Mouse (Mus musculus) heart, postnatal 0 days (tissue): Measurements from ENCODE around the gene Dync1h1. TPM values are rescaled to one million over a fixed set of nuclear protein-coding genes. Genes with fewer than 3 reads are reported as not detected.

Experiments
- ATAC-seq: fragments of 200-750 bp; cut with Nextera tagmentation; 2 replicates; pipeline ENCODE4 v1.8.0; 2017; ENCODE audit warnings: low read depth, moderate number of reproducible peaks, moderate library complexity; ENCODE audit not compliant: insufficient read depth
- DNase-seq: peaks from one replicate; pipeline ENCODE4 v3.0.0-alpha.2; 2016; ENCODE audit warnings: low spot score
- H3K27ac ChIP-seq: fragments of 300-500 bp; sonication (generic); 2 replicates; pipeline ENCODE4 v1.5.1; 2014; ENCODE audit warnings: low read depth, mild to moderate bottlenecking
- H3K27me3 ChIP-seq: fragments of 300-500 bp; sonication (generic); 2 replicates; pipeline ENCODE4 v1.6.1; 2014; ENCODE audit warnings: low read length, mixed read lengths; ENCODE audit not compliant: control insufficient read depth, insufficient read depth
- H3K36me3 ChIP-seq: fragments of 300-500 bp; sonication (generic); replicated peaks from 2 replicates; pipeline ENCODE4 v1.6.1; 2014; ENCODE audit warnings: low read length, mixed read lengths; ENCODE audit not compliant: control insufficient read depth, insufficient read depth
- H3K4me1 ChIP-seq: fragments of 300-500 bp; sonication (generic); 2 replicates; pipeline ENCODE4 v1.6.1; 2014; ENCODE audit warnings: antibody characterized with exemption; ENCODE audit not compliant: control insufficient read depth, insufficient read depth
- H3K4me2 ChIP-seq: fragments of 300-500 bp; sonication (generic); 2 replicates; pipeline ENCODE4 v1.6.1; 2014; ENCODE audit warnings: low read depth, mild to moderate bottlenecking, low read length, moderate library complexity
- H3K4me3 ChIP-seq: fragments of 300-500 bp; sonication (generic); 2 replicates; pipeline ENCODE4 v1.5.1; 2014; ENCODE audit warnings: low read depth, low read length
- H3K9ac ChIP-seq: fragments of 300-500 bp; sonication (generic); replicated peaks from 2 replicates; pipeline ENCODE4 v1.6.1; 2014; ENCODE audit warnings: low read depth, low read length, mixed read lengths
- H3K9me3 ChIP-seq: fragments of 300-500 bp; sonication (generic); replicated peaks from 2 replicates; pipeline ENCODE4 v1.6.1; 2016; ENCODE audit warnings: low read length; ENCODE audit not compliant: control insufficient read depth
- CTCF ChIP-seq: IDR thresholded peaks from 2 replicates; pipeline ENCODE4 v1.5.1; 2016; ENCODE audit warnings: antibody characterized with exemption, control low read depth, low read depth
- EP300 ChIP-seq: IDR thresholded peaks from 2 replicates; pipeline ENCODE4 v1.6.1; 2016; ENCODE audit warnings: antibody characterized with exemption, low read depth
- WGBS: fragments of 180-500 bp; shearing (Covaris S2); extraction: QIAGEN DNeasy Blood & Tissue Kit; methylation state at CpG from one replicate; pipeline ENCODE4 v1.1.7; 2014; 5-methylcytosine and 5-hydroxymethylcytosine counted together
- polyA plus RNA-seq: library from polyadenylated mRNA; unstranded; fragments of >200 nt; fragmentation: Nextera tagmentation; extraction: Ambion mirVana; gene quantifications from 2 replicates; pipeline ENCODE4 v1.2.1, GENCODE M21; 2015
- total RNA-seq: library from RNA; depleted of rRNA; stranded (reverse); fragments of >200 nt; gene quantifications from 2 replicates; pipeline ENCODE4 v1.2.3, GENCODE M21; 2014; ENCODE audit warnings: low replicate concordance

Dync1h1 gene
- total and polyA plus RNA-seq, 2 experiments from 2014 or later, result 31.2 to 100 TPM

DNA sequence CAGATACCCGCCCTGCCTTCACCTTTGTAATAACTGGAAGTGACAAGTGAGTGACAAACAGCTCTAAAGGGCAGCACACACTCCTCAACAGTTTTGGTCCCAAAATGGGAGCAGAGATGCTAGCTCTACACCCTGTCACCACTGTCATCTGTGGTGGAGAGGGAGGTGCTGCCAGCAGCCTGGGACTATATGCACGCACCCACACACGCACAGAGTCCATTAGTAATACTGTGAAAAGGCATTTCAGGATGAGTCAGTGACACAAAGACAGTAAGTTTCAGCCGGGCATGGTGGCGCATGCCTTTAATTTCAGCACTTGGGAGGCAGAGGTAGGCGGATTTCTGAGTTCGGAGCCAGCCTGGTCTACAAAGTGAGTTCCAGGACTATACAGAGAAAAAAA lies 43.1 kb upstream of the Dync1h1 start:
- Histone ChIP-seq H3K27ac (no peak overlapping the region), H3K9ac (no peak overlapping the region), H3K36me3 (peaks cover 93% of the 10 kb centered on the region), H3K4me3 (no peak overlapping the region), H3K4me1 (no peaks in the 10 kb centered on the region), H3K4me2 (no peak overlapping the region), H3K27me3 (no peaks in the 10 kb centered on the region), H3K9me3 (0 out of 2 replicates have a peak, but pooled peaks cover 3% of the 10 kb centered on the region)
- TF ChIP-seq CTCF, result no peak
- no peak for TF ChIP-seq EP300
- DNase-seq, result no peak
- ATAC-seq, result no peak
- WGBS, result 96% methylated on average over 7 of the region's 7 CpGs

DNA sequence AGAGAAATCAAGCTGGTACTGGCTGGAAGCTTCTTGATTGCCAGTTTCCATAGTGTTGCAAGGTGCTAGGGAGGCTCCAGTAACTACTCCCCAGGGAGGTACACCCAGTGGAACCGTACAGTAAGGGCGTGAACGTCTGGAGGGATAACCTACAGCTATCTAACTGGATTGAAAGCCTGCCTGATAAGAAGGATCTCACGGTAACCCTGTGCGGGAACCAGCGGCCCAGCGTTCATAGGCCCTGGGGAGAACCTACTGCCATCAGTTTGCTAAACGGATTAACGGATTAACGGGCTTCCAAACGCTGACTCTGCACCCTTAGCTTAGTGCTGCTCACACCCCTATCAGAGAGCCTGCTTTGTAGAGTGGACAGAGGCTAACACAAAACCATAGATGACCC lies 37.9 kb upstream of the Dync1h1 start:
- H3K4me3 ChIP-seq, result no peak overlapping the region
- no peak overlapping the region for H3K27ac ChIP-seq
- no peak overlapping the region for H3K4me2 ChIP-seq
- H3K27me3 ChIP-seq, result no peaks in the 10 kb centered on the region
- ATAC-seq, result no peak
- H3K9me3 ChIP-seq, result 0 out of 2 replicates have a peak, but pooled peaks cover 3% of the 10 kb centered on the region
- TF ChIP-seq EP300 (no peak), CTCF (no peak)
- DNase-seq, result no peak
- 70% methylated on average over 11 of the region's 11 CpGs for WGBS
- no peak overlapping the region for H3K9ac ChIP-seq
- no peaks in the 10 kb centered on the region for H3K4me1 ChIP-seq
- H3K36me3 ChIP-seq, result peaks cover 90% of the 10 kb centered on the region

DNA sequence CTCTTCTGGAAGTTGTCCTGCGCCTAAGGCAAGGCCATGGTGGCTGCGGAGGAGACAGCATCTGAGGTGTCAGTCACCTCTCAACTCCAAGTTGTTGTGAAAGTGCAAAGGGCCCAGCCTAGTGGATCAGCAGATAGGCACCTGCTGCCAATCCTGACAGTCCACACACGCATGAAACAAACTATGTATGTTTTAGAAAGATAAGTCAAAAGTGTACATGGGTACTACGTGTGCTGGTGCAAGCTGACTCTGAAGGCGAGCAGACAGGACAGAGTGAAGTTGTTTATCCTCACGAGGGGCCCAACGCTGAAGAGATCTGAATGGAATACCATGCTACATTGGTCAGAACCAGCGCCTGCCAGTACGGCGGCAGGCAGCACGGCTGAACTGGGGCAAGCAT lies 36.4 kb upstream of the Dync1h1 start:
- no peak overlapping the region for H3K4me2 ChIP-seq
- H3K4me3 ChIP-seq, result no peak overlapping the region
- 90% methylated on average over 11 of the region's 11 CpGs for WGBS
- no peak for ATAC-seq
- no peak overlapping the region for H3K9ac ChIP-seq
- H3K9me3 ChIP-seq, result 0 out of 2 replicates have a peak, but pooled peaks cover 3% of the 10 kb centered on the region
- H3K27ac ChIP-seq, result no peak overlapping the region
- peaks cover 89% of the 10 kb centered on the region for H3K36me3 ChIP-seq
- H3K4me1 ChIP-seq, result no peaks in the 10 kb centered on the region
- no peak for DNase-seq
- no peak for TF ChIP-seq CTCF
- no peak for TF ChIP-seq EP300
- no peaks in the 10 kb centered on the region for H3K27me3 ChIP-seq

DNA sequence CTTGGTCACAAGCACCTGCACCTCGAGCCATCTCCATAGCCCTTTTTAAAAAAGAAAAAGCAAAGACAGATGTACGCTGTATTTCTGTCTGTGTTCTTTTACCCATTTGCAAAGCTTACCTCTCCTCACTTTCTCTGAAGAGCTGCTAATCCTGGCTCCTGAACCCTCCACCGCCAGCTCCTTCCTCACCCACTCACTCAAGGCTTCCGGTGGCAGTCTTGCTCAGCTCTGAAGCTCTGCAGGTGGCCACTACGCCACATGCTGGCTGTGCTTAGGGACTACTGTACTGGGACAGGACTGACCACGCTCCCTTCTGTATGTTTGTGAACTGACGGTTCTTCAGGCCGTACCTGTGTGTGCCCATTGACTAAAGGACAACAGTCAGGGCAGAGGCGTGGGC lies 34.9 kb upstream of the Dync1h1 start:
- no peak for TF ChIP-seq EP300
- no peak for TF ChIP-seq CTCF
- 86% methylated on average over 9 of the region's 9 CpGs for WGBS
- H3K4me3 ChIP-seq, result no peak overlapping the region
- H3K4me1 ChIP-seq, result no peaks in the 10 kb centered on the region
- DNase-seq (no peak), ATAC-seq (no peak)
- H3K27me3 ChIP-seq, result no peaks in the 10 kb centered on the region
- H3K9ac ChIP-seq, result no peak overlapping the region
- no peak overlapping the region for H3K27ac ChIP-seq
- 0 out of 2 replicates have a peak, but pooled peaks cover 3% of the 10 kb centered on the region for H3K9me3 ChIP-seq
- H3K4me2 ChIP-seq, result no peak overlapping the region
- H3K36me3 ChIP-seq, result peaks cover 94% of the 10 kb centered on the region

DNA sequence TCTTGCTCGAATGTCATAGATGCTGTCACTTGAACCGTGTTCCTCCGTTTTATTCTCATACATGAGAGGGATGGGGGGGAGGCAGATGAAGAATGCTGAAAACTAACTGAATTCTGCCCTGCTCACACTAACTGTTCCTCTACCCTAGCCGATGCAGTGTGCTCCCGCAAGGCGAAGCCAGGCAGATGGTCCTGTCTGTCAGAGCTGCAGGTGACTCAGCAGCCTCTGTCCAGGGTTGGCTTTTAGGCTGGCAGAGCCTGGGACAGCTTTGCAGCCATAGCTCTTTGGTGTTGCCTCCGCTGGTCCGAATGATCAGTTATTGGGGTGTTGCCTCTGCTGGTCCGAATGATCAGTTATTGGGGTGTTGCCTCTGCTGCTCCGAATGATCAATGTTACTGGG lies 30.2 kb upstream of the Dync1h1 start:
- H3K9me3 ChIP-seq, result no peaks in the 10 kb centered on the region
- H3K4me1 ChIP-seq, result no peaks in the 10 kb centered on the region
- no peak for TF ChIP-seq CTCF
- TF ChIP-seq EP300, result no peak
- no peak overlapping the region for H3K4me2 ChIP-seq
- H3K4me3 ChIP-seq, result no peak overlapping the region
- H3K9ac ChIP-seq, result no peak overlapping the region
- H3K27ac ChIP-seq, result no peak overlapping the region
- no peaks in the 10 kb centered on the region for H3K27me3 ChIP-seq
- ATAC-seq (no peak), DNase-seq (no peak)
- H3K36me3 ChIP-seq, result peaks cover 82% of the 10 kb centered on the region
- 90% methylated on average over 10 of the region's 10 CpGs for WGBS

DNA sequence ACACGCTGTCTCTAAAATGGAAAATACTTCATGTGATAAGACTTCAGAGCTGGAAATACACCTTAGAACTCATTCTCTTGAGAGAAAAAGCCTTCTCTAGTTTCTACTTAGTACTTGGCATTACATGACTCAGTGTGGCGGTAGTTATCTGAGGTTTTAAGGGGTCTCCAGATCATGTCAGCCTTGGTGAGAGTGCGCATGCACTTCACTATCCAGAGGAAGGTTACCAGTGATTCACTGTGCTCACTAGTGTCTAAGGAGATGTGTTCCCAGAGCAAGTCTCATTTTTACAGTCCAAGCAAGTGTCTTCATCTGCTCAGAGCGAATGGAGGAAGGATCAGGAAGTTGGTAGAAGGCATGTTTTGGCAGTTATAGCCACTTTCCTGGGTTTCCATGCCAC lies 28.9 kb upstream of the Dync1h1 start:
- WGBS, result 92% methylated on average over 4 of the region's 4 CpGs

More for the DNA sequence above, 28.9 kb upstream of the Dync1h1 start:
- Histone ChIP-seq H3K36me3 (peaks cover 72% of the 10 kb centered on the region), H3K4me2 (no peak overlapping the region), H3K4me1 (no peaks in the 10 kb centered on the region), H3K27me3 (no peaks in the 10 kb centered on the region), H3K9ac (no peak overlapping the region), H3K9me3 (no peaks in the 10 kb centered on the region), H3K27ac (no peak overlapping the region), H3K4me3 (no peak overlapping the region)
- TF ChIP-seq EP300 (no peak), CTCF (no peak)
- ATAC-seq (no peak), DNase-seq (no peak)
